8 mouse cellular contexts compared by ENCODE assay signal in the genomic region with DNA sequence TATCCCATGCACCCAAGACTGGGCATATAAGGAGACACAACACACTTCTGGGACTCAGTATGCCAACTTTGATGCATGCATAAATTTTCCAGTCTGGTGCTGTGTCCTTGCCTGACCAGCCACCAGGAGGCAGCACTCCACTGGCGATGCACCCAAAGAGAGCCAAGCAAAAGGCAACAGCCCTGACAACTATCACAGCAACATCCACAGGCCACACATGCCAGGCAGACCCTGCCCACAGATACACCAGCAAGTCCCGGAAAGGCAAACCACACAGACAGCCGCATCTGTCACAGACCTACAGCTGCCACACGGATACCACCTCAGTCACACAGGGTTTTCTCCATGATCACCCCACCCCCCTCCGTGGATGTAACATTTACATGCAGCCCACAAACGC. TPM values are rescaled to one million over a fixed set of nuclear protein-coding genes. Genes with fewer than 3 reads are reported as not detected.
A peak's percentile ranks its signal among the peaks of the same experiment; 100 is the strongest.
DNase-seq lines count a peak whose midpoint lies in the region.

No protein-coding gene starts in this region.

- DNase-seq in CD4-positive helper T cell, adult 2 months (ENCODE audit: low read depth, low spot score), result peak; percentile 51
- peak; percentile 66 to 88 for DNase-seq in adrenal gland, adult (ENCODE audit: inconsistent age in 2 of 2, low spot score in 1 of 2)
- DNase-seq in embryo, embryonic 10.5 days (ENCODE audit: low spot score), result peak; percentile 70
- DNase-seq in heart, adult 8-10 months (ENCODE audit: low spot score), result peak; percentile 59
- DNase-seq in layer of hippocampus, adult 8-10 months (ENCODE audit: low spot score in 2 of 2), result peak; percentile 49 to 77
- peak; percentile 81 for DNase-seq in lung, postnatal 36 days
- DNase-seq in right cerebral cortex, adult 18-20 months, result peak; percentile 68
- DNase-seq in urinary bladder, adult 18-20 months (ENCODE audit: low spot score in 2 of 2), result peak; percentile 51 to 57

RNA-seq across cellular contexts. Expression of a gene that starts 41.8 kb away (rescaled TPM):
- 10 to 100 TPM; 11.3 to 21.8 (median 12.9) TPM for total RNA-seq in heart, adult 8-10 months (2022)
- total RNA-seq in layer of hippocampus, adult 8-10 months (2022), result 10 to 100 TPM; 12.8 to 22.5 (median 17.9) TPM

RNA-seq across cellular contexts. Expression of a gene that starts 43.9 kb away (rescaled TPM):
- under 1 TPM in 2 of 4 experiments, not detected in 2; 0.16 to 0.23 TPM for total RNA-seq in heart, adult 8-10 months (2022)
- total RNA-seq in layer of hippocampus, adult 8-10 months (2022), result not detected

Comparison
In these comparisons a context has a peak if more than half of its experiments do, and no peak if none do; other contexts are left out.
1. Peak in every context shown above with its lines: DNase-seq.